Mouse (Mus musculus) lung, postnatal 0 days (tissue): Measurements from ENCODE around the gene Ensa.

Experiments
- CTCF ChIP-seq: IDR thresholded peaks from 2 replicates; pipeline ENCODE4 v1.5.1; 2016; ENCODE audit warnings: antibody characterized with exemption, mild to moderate bottlenecking
- EP300 ChIP-seq: IDR thresholded peaks from 2 replicates; pipeline ENCODE4 v1.6.1; 2016; ENCODE audit warnings: antibody characterized with exemption, mild to moderate bottlenecking, control low read depth

- TF ChIP-seq CTCF = no peak
- TF ChIP-seq EP300 = no peak
Measured at GRCm38 (mm10) chr3:95651033-95651373, 26.2 kb downstream of the Ensa start.
